Mouse (Mus musculus): ENCODE measurements at regions not wholly inside any gene's neighbourhood (a gene's known extent, or its start where the extent isn't known, plus 50 kb on each side); places are given as distances from the start of the nearest gene placed in this dataset.

DNA sequence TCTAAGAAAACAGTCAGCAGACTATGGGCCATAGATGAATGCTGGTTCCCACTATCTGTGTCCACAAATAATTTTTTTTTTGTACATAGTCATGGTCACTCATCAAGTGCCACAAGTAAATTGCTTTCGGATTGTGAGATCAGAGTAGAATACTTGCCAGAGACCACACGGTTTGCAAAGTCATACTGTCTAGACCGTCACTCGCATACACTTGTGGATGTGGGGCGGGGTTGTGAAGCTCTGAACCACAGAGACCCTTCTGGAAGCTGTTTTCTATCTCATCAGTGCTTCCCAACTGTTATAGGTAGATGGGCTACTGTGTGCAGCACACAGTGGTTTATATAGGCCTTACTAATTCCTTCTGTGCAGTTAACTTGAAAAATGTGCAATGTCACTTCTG is 100.9 kb upstream of the Runx1 start:
- 73% methylated on average over 5 of the region's 5 CpGs for WGBS
- no peaks in the 10 kb centered on the region for H3K9me3 ChIP-seq (replicated peaks)
- H3K36me3 ChIP-seq, result no peaks in the 10 kb centered on the region
- peaks cover 63% of the 10 kb centered on the region for H3K27me3 ChIP-seq (replicated peaks)
- no peak overlapping the region for H3K4me3 ChIP-seq
- ATAC-seq (ENCODE audit: insufficient number of reproducible peaks, low FRiP score), result no peak
- no peak overlapping the region for H3K9ac ChIP-seq
- no peaks in the 10 kb centered on the region for H3K4me1 ChIP-seq (replicated peaks)
- H3K4me2 ChIP-seq, result no peak overlapping the region
- H3K27ac ChIP-seq (ENCODE audit: poor library complexity, severe bottlenecking), result no peak overlapping the region

- Histone ChIP-seq H3K4me1 (replicated peaks) (0 out of 2 replicates have a peak, but pooled peaks cover 6% of the 10 kb centered on the region), H3K36me3 (no peaks in the 10 kb centered on the region), H3K27ac (ENCODE audit: poor library complexity, severe bottlenecking) (no peak overlapping the region), H3K4me3 (no peak overlapping the region), H3K27me3 (replicated peaks) (peaks cover 50% of the 10 kb centered on the region), H3K9me3 (replicated peaks) (no peaks in the 10 kb centered on the region), H3K9ac (no peak overlapping the region), H3K4me2 (no peak overlapping the region)
- ATAC-seq (ENCODE audit: insufficient number of reproducible peaks, low FRiP score), result no peak
- 75% methylated on average over 4 of the region's 4 CpGs for WGBS
These were observed 95.0 kb upstream of the Runx1 start for GRCm38 (mm10) chr16:92920947-92921346.

DNA sequence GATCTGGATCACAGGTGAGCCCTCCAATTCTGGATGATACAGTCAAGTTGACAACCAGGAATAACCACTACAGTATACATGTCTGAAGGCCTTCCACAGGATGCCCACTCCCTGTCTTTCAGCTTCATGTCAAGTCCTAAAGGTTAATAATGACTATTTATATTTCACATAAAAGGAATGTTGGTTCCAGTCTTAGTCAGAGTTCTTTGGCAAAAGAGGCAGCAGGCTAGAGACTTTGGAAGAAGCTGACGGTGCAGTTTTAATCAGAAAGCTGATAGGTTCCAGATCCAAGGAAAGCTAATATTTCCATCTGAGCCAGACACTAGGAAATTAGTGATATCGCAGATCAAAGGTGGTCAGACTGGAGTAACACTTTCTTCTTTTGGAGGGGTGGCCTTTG is 91.4 kb upstream of the Runx1 start:
- Histone ChIP-seq H3K36me3 (no peaks in the 10 kb centered on the region), H3K9me3 (replicated peaks) (no peaks in the 10 kb centered on the region), H3K4me2 (no peak overlapping the region), H3K4me3 (no peak overlapping the region), H3K4me1 (replicated peaks) (0 out of 2 replicates have a peak, but pooled peaks cover 6% of the 10 kb centered on the region), H3K27ac (ENCODE audit: poor library complexity, severe bottlenecking) (no peak overlapping the region), H3K27me3 (replicated peaks) (peaks cover 48% of the 10 kb centered on the region), H3K9ac (no peak overlapping the region)
- ATAC-seq (ENCODE audit: insufficient number of reproducible peaks, low FRiP score), result no peak
- 72% methylated on average over 2 of the region's 2 CpGs for WGBS

- Histone ChIP-seq H3K9ac (no peak overlapping the region), H3K27me3 (replicated peaks) (peaks cover 42% of the 10 kb centered on the region), H3K4me3 (no peak overlapping the region), H3K9me3 (replicated peaks) (no peaks in the 10 kb centered on the region), H3K4me1 (replicated peaks) (0 out of 2 replicates have a peak, but pooled peaks cover 6% of the 10 kb centered on the region), H3K27ac (ENCODE audit: poor library complexity, severe bottlenecking) (no peak overlapping the region), H3K36me3 (no peaks in the 10 kb centered on the region), H3K4me2 (no peak overlapping the region)
- ATAC-seq (ENCODE audit: insufficient number of reproducible peaks, low FRiP score), result no peak
- WGBS, result 72% methylated on average over 6 of the region's 6 CpGs
These were observed 89.7 kb upstream of the Runx1 start for GRCm38 (mm10) chr16:92915651-92916050.

- Histone ChIP-seq H3K9ac (no peak overlapping the region), H3K4me3 (no peak overlapping the region), H3K27me3 (replicated peaks) (peaks cover 76% of the 10 kb centered on the region), H3K27ac (ENCODE audit: poor library complexity, severe bottlenecking) (no peak overlapping the region), H3K4me1 (replicated peaks) (no peaks in the 10 kb centered on the region), H3K4me2 (no peak overlapping the region), H3K9me3 (replicated peaks) (no peaks in the 10 kb centered on the region), H3K36me3 (no peaks in the 10 kb centered on the region)
- 88% methylated on average over 4 of the region's 4 CpGs for WGBS
- ATAC-seq (ENCODE audit: insufficient number of reproducible peaks, low FRiP score), result no peak
These were observed 80.9 kb upstream of the Runx1 start for GRCm38 (mm10) chr16:92906873-92907272.

- Histone ChIP-seq H3K9ac (no peak overlapping the region), H3K36me3 (no peaks in the 10 kb centered on the region), H3K4me2 (no peak overlapping the region), H3K4me3 (no peak overlapping the region), H3K27ac (ENCODE audit: poor library complexity, severe bottlenecking) (no peak overlapping the region), H3K9me3 (replicated peaks) (no peaks in the 10 kb centered on the region), H3K27me3 (replicated peaks) (peaks cover 82% of the 10 kb centered on the region), H3K4me1 (replicated peaks) (no peaks in the 10 kb centered on the region)
- ATAC-seq (ENCODE audit: insufficient number of reproducible peaks, low FRiP score), result no peak
- WGBS, result 82% methylated on average over 6 of the region's 6 CpGs
These were observed 79.7 kb upstream of the Runx1 start for GRCm38 (mm10) chr16:92905626-92906025.

GRCm38 (mm10) chr16:92903892-92904473 is 78.0 kb upstream of the Runx1 start:
- Histone ChIP-seq H3K9ac (no peak overlapping the region), H3K4me1 (replicated peaks) (no peaks in the 10 kb centered on the region), H3K36me3 (no peaks in the 10 kb centered on the region), H3K27me3 (replicated peaks) (peaks cover 81% of the 10 kb centered on the region), H3K4me2 (no peak overlapping the region), H3K27ac (ENCODE audit: poor library complexity, severe bottlenecking) (no peak overlapping the region), H3K9me3 (replicated peaks) (no peaks in the 10 kb centered on the region), H3K4me3 (no peak overlapping the region)
- WGBS, result 63% methylated on average over 9 of the region's 9 CpGs
- no peak for ATAC-seq (ENCODE audit: insufficient number of reproducible peaks, low FRiP score)

DNA sequence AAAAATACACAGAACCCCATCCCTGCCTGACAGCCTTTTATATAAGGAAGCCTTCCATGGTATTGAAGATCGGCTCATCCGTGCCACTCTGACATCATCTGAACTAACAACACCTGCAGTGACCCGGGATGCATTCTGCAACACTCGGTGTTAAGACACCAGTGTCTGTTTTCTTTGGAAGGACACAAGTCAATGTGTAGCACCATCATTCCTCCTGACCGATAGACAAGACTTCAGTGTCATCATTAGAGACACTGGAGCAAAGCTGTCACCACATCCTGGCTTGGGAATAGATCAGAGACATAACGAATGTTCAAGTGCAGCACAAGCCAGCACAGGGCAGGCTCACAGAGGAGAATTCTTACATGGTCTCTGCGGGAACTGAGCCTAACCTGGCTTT is 77.5 kb upstream of the Runx1 start:
- Histone ChIP-seq H3K4me2 (no peak overlapping the region), H3K9ac (no peak overlapping the region), H3K27me3 (replicated peaks) (peaks cover 82% of the 10 kb centered on the region), H3K4me3 (no peak overlapping the region), H3K9me3 (replicated peaks) (no peaks in the 10 kb centered on the region), H3K4me1 (replicated peaks) (no peaks in the 10 kb centered on the region), H3K36me3 (no peaks in the 10 kb centered on the region), H3K27ac (ENCODE audit: poor library complexity, severe bottlenecking) (no peak overlapping the region)
- 83% methylated on average over 7 of the region's 7 CpGs for WGBS
- ATAC-seq (ENCODE audit: insufficient number of reproducible peaks, low FRiP score), result no peak

GRCm38 (mm10) chr16:92899704-92900103 is 73.8 kb upstream of the Runx1 start:
- H3K36me3 ChIP-seq, result no peaks in the 10 kb centered on the region
- WGBS, result 77% methylated on average over 1 of the region's 1 CpGs
- no peak overlapping the region for H3K9ac ChIP-seq
- no peak overlapping the region for H3K27ac ChIP-seq (ENCODE audit: poor library complexity, severe bottlenecking)
- ATAC-seq (ENCODE audit: insufficient number of reproducible peaks, low FRiP score), result no peak
- no peaks in the 10 kb centered on the region for H3K4me1 ChIP-seq (replicated peaks)
- H3K9me3 ChIP-seq (replicated peaks), result no peaks in the 10 kb centered on the region
- no peak overlapping the region for H3K4me2 ChIP-seq
- H3K27me3 ChIP-seq (replicated peaks), result peaks cover 91% of the 10 kb centered on the region
- H3K4me3 ChIP-seq, result no peak overlapping the region

GRCm38 (mm10) chr16:92891741-92892140 is 65.8 kb upstream of the Runx1 start:
- WGBS, result 17% methylated on average over 2 of the region's 2 CpGs
- peaks cover 97% of the 10 kb centered on the region for H3K27me3 ChIP-seq (replicated peaks)
- H3K36me3 ChIP-seq, result no peaks in the 10 kb centered on the region
- no peak overlapping the region for H3K4me2 ChIP-seq
- no peak for ATAC-seq (ENCODE audit: insufficient number of reproducible peaks, low FRiP score)
- H3K9me3 ChIP-seq (replicated peaks), result no peaks in the 10 kb centered on the region
- H3K9ac ChIP-seq, result no peak overlapping the region
- H3K4me1 ChIP-seq (replicated peaks), result peaks cover 13% of the 10 kb centered on the region
- no peak overlapping the region for H3K4me3 ChIP-seq
- H3K27ac ChIP-seq (ENCODE audit: poor library complexity, severe bottlenecking), result no peak overlapping the region

GRCm38 (mm10) chr16:92890713-92891112 is 64.8 kb upstream of the Runx1 start:
- H3K36me3 ChIP-seq, result no peaks in the 10 kb centered on the region
- 51% methylated on average over 3 of the region's 3 CpGs for WGBS
- 0 out of 2 replicates have a peak, but pooled peaks cover 3% of the 10 kb centered on the region for H3K9me3 ChIP-seq (replicated peaks)
- no peak overlapping the region for H3K9ac ChIP-seq
- peaks cover 98% of the 10 kb centered on the region for H3K27me3 ChIP-seq (replicated peaks)
- no peak overlapping the region for H3K4me2 ChIP-seq
- peaks cover 13% of the 10 kb centered on the region for H3K4me1 ChIP-seq (replicated peaks)
- H3K4me3 ChIP-seq, result no peak overlapping the region
- no peak overlapping the region for H3K27ac ChIP-seq (ENCODE audit: poor library complexity, severe bottlenecking)
- ATAC-seq (ENCODE audit: insufficient number of reproducible peaks, low FRiP score), result no peak

DNA sequence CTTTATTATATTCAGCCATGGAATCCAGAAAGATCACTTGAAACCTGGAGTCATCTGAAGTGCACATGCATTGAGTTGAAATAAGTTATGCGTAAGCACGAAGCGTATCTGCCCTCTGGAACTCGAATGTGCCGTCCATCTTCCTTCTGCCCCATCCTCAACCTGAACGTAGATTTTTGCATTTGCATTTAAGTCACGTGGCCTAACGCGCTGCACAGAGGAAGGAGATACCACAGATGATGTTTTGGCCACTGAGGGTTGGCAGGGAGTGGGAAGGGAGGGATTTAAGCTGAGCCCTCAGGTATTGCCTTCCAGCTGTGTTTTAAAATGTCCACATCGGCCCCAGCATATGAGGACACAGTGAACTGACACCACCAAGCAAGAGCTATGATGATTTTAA is 63.6 kb upstream of the Runx1 start:
- peaks cover 98% of the 10 kb centered on the region for H3K27me3 ChIP-seq (replicated peaks)
- peaks cover 15% of the 10 kb centered on the region for H3K4me1 ChIP-seq (replicated peaks)
- H3K36me3 ChIP-seq, result no peaks in the 10 kb centered on the region
- WGBS, result 90% methylated on average over 10 of the region's 10 CpGs
- no peak for ATAC-seq (ENCODE audit: insufficient number of reproducible peaks, low FRiP score)
- no peak overlapping the region for H3K4me3 ChIP-seq
- no peak overlapping the region for H3K9ac ChIP-seq
- H3K27ac ChIP-seq (ENCODE audit: poor library complexity, severe bottlenecking), result no peak overlapping the region
- no peak overlapping the region for H3K4me2 ChIP-seq
- 0 out of 2 replicates have a peak, but pooled peaks cover 3% of the 10 kb centered on the region for H3K9me3 ChIP-seq (replicated peaks)

Data from heart, embryonic 12.5 days (tissue).